Mouse (Mus musculus): ENCODE measurements around the gene Dclk2.

The Dclk2 gene

GRCm38 (mm10) chr3:86800841-86801240 lies 119.8 kb downstream of the Dclk2 start:
- DNase-seq (ENCODE audit: extremely low spot score, low read depth, low spot score): no peak

GRCm38 (mm10) chr3:86799041-86799440 lies 121.6 kb downstream of the Dclk2 start:
- no peak for DNase-seq (ENCODE audit: extremely low spot score, low read depth, low spot score)

GRCm38 (mm10) chr3:86797871-86798460 lies 122.7 kb downstream of the Dclk2 start:
- DNase-seq (ENCODE audit: extremely low spot score, low read depth, low spot score): no peak

GRCm38 (mm10) chr3:86796716-86797115 lies 123.9 kb downstream of the Dclk2 start:
- DNase-seq (ENCODE audit: extremely low spot score, low read depth, low spot score): no peak

- no peak for DNase-seq (ENCODE audit: extremely low spot score, low read depth, low spot score)
Measured at GRCm38 (mm10) chr3:86793720-86794191, 126.9 kb downstream of the Dclk2 start.

- no peak for DNase-seq (ENCODE audit: extremely low spot score, low read depth, low spot score)
Measured at GRCm38 (mm10) chr3:86793264-86793663, 127.4 kb downstream of the Dclk2 start.

GRCm38 (mm10) chr3:86789752-86790151 lies 130.9 kb downstream of the Dclk2 start:
- DNase-seq (ENCODE audit: extremely low spot score, low read depth, low spot score): no peak

GRCm38 (mm10) chr3:86788711-86789110 lies 131.9 kb downstream of the Dclk2 start:
- DNase-seq (ENCODE audit: extremely low spot score, low read depth, low spot score): peak; percentile 76

- DNase-seq (ENCODE audit: extremely low spot score, low read depth, low spot score): no peak
Measured at GRCm38 (mm10) chr3:86787423-86788123, 133.1 kb downstream of the Dclk2 start.

- DNase-seq (ENCODE audit: extremely low spot score, low read depth, low spot score): no peak
Measured at GRCm38 (mm10) chr3:86786845-86787351, 133.8 kb downstream of the Dclk2 start.

- no peak for DNase-seq (ENCODE audit: extremely low spot score, low read depth, low spot score)
Measured at GRCm38 (mm10) chr3:86786280-86786679, 134.4 kb downstream of the Dclk2 start.

- DNase-seq (ENCODE audit: extremely low spot score, low read depth, low spot score): no peak
Measured at GRCm38 (mm10) chr3:86784930-86785329, 135.7 kb downstream of the Dclk2 start.

- DNase-seq (ENCODE audit: extremely low spot score, low read depth, low spot score): no peak
Measured at GRCm38 (mm10) chr3:86784051-86784450, 136.6 kb downstream of the Dclk2 start.

GRCm38 (mm10) chr3:86779704-86780103 lies 140.9 kb downstream of the Dclk2 start:
- DNase-seq (ENCODE audit: extremely low spot score, low read depth, low spot score): no peak

GRCm38 (mm10) chr3:86775444-86775828 lies 145.2 kb downstream of the Dclk2 start:
- no peak for DNase-seq (ENCODE audit: extremely low spot score, low read depth, low spot score)

GRCm38 (mm10) chr3:86774566-86775443 lies 145.8 kb downstream of the Dclk2 start:
- DNase-seq (ENCODE audit: extremely low spot score, low read depth, low spot score): no peak

- no peak for DNase-seq (ENCODE audit: extremely low spot score, low read depth, low spot score)
Measured at GRCm38 (mm10) chr3:86768969-86769368, 151.7 kb downstream of the Dclk2 start.

GRCm38 (mm10) chr3:86768553-86768952 lies 152.1 kb downstream of the Dclk2 start:
- DNase-seq (ENCODE audit: extremely low spot score, low read depth, low spot score): no peak

- DNase-seq (ENCODE audit: extremely low spot score, low read depth, low spot score): no peak
Measured at GRCm38 (mm10) chr3:86762456-86762855, 158.2 kb downstream of the Dclk2 start.

- no peak for DNase-seq (ENCODE audit: extremely low spot score, low read depth, low spot score)
Measured at GRCm38 (mm10) chr3:86762036-86762415, 158.6 kb downstream of the Dclk2 start.

Measured in hindlimb bud, embryonic 11.5 days (tissue).